Mouse (Mus musculus) cerebellum, postnatal 36 days (tissue): Measurements from ENCODE around the gene Steap1.

Source experiments
- DNase-seq, 2 experiments: peaks; one replicate each; pipeline ENCODE4 v3.0.0; 2021 to 2022; ENCODE audit warnings: mixed read lengths in 2 of 2

The Steap1 gene

DNA sequence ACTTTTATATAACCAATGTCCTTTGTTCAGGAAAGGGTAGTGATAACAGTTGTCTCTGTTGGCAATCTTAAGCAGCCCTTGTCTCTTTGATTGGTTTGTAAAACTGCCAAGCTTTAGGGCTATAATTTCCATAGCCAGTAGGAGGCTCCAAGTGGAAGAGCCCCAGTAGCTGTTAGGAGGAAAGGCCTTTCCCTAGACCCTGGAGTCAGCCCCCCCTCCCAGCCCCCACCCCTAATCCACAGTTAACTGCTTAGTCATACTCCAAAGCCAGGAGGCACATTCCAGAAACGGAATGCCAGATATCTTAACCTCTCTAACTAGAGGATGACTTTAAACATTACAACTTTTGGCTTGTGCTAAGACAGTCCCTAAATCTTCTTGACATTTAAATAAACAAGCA, 62.2 kb downstream of the Steap1 start:
- no peak for DNase-seq
